Mouse (Mus musculus) ES-Bruce4 (cell line): ENCODE results near the gene Nol7.

Experiments used
- CTCF ChIP-seq: IDR thresholded peaks from one replicate; pipeline ENCODE4 v1.8.1; 2011; ENCODE audit warnings: low read depth, low read length
- POLR2A ChIP-seq: IDR thresholded peaks from one replicate; pipeline ENCODE4 v1.8.1; 2011; ENCODE audit warnings: low read length; ENCODE audit not compliant: insufficient read depth

DNA sequence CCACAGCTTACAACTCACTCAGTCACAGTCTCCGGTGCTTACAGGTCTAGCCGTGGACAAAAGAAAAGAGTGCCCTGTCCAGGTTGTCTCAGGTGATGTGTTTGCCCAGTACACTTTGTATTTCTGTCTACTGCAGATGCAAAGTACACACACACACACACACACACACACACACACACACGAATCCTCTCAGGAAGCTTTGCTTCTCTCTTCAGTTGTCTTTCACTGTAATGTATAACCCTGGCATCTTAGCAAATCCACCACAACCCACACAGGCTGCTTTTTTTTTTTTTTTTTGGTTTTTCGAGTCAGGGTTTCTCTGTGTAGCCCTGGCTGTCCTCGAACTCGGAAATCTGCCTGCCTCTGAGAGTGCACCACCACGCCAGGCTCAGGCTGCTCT, 56.2 kb downstream of the Nol7 start:
- TF ChIP-seq POLR2A (no peak), CTCF (no peak)
